Mouse (Mus musculus) cortical plate, adult 2 months (tissue): ENCODE data around the gene 1700016K19Rik. TPM values are rescaled to one million over a fixed set of nuclear protein-coding genes. Genes with fewer than 3 reads are reported as not detected.

Experiments used
- H3K27ac ChIP-seq: fragments of 200-500 bp; 2 replicates; pipeline ENCODE4 v1.5.1; 2012; ENCODE audit warnings: low read length, control low read depth, inconsistent platforms; ENCODE audit not compliant: insufficient read depth
- H3K4me1 ChIP-seq: fragments of 200-500 bp; 2 replicates; pipeline ENCODE4 v1.6.1; 2011; ENCODE audit warnings: low read length; ENCODE audit not compliant: control insufficient read depth, insufficient read depth
- H3K4me3 ChIP-seq: fragments of 200-500 bp; 2 replicates; pipeline ENCODE4 v1.5.1; 2011; ENCODE audit warnings: mild to moderate bottlenecking, low read length, control low read depth; ENCODE audit not compliant: insufficient read depth
- CTCF ChIP-seq: fragments of 200-500 bp; IDR thresholded peaks from 2 replicates; pipeline ENCODE4 v1.5.1; 2011; ENCODE audit warnings: mild to moderate bottlenecking, control low read depth, low read length; ENCODE audit not compliant: insufficient read depth; ENCODE audit errors: extremely low read depth
- POLR2A ChIP-seq: fragments of 200-500 bp; IDR thresholded peaks from 2 replicates; pipeline ENCODE4 v1.6.1; 2011; ENCODE audit warnings: mild to moderate bottlenecking, low read length, control low read depth; ENCODE audit not compliant: insufficient read depth; ENCODE audit errors: extremely low read depth
- polyA plus RNA-seq: library from polyadenylated mRNA; depleted of rRNA; stranded (reverse); fragments of >200 nt; gene quantifications from 2 replicates; pipeline ENCODE4 v1.2.3, GENCODE M21; 2012; rRNA removed

The 1700016K19Rik gene
- polyA plus RNA-seq, 1 experiment, result 9.3 TPM

GRCm38 (mm10) chr11:76042041-76042638 lies 42.4 kb downstream of the 1700016K19Rik start:
- peaks cover 4% of the 10 kb centered on the region for H3K4me1 ChIP-seq
- H3K4me3 ChIP-seq, result no peak overlapping the region
- no peak for TF ChIP-seq POLR2A
- TF ChIP-seq CTCF, result no peak
- peak overlapping the region; percentile 49; the same call in 1 of the 2 replicates for H3K27ac ChIP-seq

DNA sequence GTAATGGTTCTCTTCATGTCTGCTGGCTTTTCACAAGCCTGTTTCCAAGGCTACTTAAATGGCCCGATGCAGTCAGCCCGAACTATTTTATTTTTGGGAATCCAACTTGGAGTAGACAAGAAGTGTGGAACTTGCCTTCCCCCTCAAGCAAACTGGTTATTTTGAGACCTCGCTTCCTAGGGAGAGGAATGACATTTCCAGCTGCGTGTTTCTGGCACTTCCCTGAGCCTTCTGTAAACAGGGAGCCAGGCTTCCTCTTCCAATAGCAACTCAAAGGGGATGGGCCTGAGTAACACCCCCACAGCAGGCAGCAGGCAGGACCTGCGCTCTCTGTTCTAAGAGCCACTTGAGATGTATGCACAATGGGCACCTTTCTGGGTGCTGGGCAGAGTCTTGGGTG lies 43.2 kb downstream of the 1700016K19Rik start:
- H3K27ac ChIP-seq, result no peak overlapping the region
- H3K4me1 ChIP-seq, result peaks cover 4% of the 10 kb centered on the region
- H3K4me3 ChIP-seq, result no peak overlapping the region
- TF ChIP-seq POLR2A (0 out of 2 replicates have a peak, but pooled peaks have one; percentile 35), CTCF (no peak)

DNA sequence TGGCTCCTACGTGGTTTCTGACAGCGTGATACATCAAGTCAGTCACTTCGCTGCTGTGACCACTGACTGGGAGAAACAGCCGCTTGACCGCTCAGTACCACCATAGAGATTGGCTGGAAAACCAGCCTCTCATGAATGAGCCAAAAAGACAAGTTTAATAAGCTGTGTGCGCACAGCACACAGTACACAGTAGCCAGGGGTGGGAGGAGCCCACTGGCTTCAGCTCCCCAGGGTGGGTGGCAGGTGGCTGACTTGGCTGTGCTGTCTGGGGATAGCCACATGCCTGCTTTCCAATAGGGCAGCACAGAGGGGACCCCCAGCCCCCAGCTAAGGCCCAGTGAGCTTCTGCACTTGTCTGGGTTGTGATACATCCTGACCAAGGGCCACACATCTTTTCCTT lies 44.8 kb downstream of the 1700016K19Rik start:
- H3K27ac ChIP-seq, result no peak overlapping the region
- no peak for TF ChIP-seq CTCF
- no peak for TF ChIP-seq POLR2A
- no peak overlapping the region for H3K4me3 ChIP-seq
- peaks cover 4% of the 10 kb centered on the region for H3K4me1 ChIP-seq

- no peak overlapping the region for H3K4me3 ChIP-seq
- peaks cover 4% of the 10 kb centered on the region for H3K4me1 ChIP-seq
- TF ChIP-seq CTCF, result no peak
- no peak for TF ChIP-seq POLR2A
- no peak overlapping the region for H3K27ac ChIP-seq
These were observed 45.7 kb downstream of the 1700016K19Rik start for GRCm38 (mm10) chr11:76045367-76045766.

DNA sequence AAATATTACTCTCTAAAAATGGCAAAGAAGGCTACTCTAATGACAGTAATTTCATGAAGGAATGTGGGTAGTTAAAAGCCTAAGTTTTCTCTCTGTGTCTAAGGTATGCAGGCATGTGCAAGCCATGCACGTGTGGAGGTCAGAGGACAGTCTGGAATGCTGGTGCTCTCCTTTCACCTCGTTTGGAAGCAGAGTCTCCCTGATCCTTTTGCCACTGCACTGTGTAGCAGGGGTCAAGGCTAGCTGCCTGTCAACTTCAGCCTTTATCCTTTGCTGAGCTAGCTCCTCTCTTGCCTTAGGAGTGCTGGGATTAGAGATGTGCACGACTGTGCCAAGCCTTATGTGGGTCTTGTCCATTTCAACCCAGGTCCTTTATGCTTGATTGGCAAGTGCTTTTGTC lies 50.8 kb downstream of the 1700016K19Rik start:
- H3K27ac ChIP-seq, result no peak overlapping the region
- no peak for TF ChIP-seq POLR2A
- TF ChIP-seq CTCF, result no peak
- H3K4me3 ChIP-seq, result no peak overlapping the region
- H3K4me1 ChIP-seq, result no peaks in the 10 kb centered on the region

DNA sequence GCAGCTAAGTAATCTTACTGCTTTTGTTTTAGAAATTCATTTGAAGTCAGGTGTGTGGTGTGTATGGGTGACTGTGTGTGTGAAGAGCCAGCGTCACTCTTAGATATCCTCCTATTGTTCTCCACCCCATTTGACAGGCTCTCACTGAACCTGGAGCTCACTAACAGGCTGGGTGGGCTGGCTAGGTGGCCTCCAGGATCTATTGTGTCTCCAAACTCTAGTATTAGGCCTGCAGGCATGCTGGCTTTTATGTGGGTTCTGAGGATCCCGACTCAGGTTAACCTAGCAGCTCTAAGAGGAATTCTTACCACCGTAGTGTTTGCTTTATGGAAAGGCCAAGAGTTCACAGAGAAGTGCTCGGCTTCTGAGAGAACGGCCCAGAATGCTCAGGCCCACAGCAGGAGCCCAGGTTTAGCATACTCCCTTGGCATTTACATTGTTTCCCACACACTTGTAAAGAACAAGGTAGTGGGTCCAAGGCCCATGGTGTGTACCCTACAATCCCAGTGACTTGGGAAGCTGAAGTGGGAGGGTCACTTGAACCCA lies 51.3 kb downstream of the 1700016K19Rik start:
- Histone ChIP-seq H3K4me1 (no peaks in the 10 kb centered on the region), H3K27ac (no peak overlapping the region), H3K4me3 (no peak overlapping the region)
- TF ChIP-seq POLR2A (no peak), CTCF (no peak)

- no peak for TF ChIP-seq CTCF
- no peak for TF ChIP-seq POLR2A
- Histone ChIP-seq H3K4me1 (no peaks in the 10 kb centered on the region), H3K27ac (no peak overlapping the region), H3K4me3 (no peak overlapping the region)
These were observed 52.8 kb downstream of the 1700016K19Rik start for GRCm38 (mm10) chr11:76052496-76052895.

Other genes starting within 250 kb of the 1700016K19Rik start
- 7.9 and 11.7 TPM in 2 replicates for gene Doc2b, start 203.9 kb upstream of the 1700016K19Rik start, polyA plus RNA-seq
- 1.7 and 2.5 TPM in 2 replicates for gene Rph3al, start 61.5 kb upstream of the 1700016K19Rik start, polyA plus RNA-seq
- 8.1 and 8.9 TPM in 2 replicates for gene Rflnb, start 27.9 kb downstream of the 1700016K19Rik start, polyA plus RNA-seq
- gene Vps53, start 179.7 kb downstream of the 1700016K19Rik start, polyA plus RNA-seq, result 56.6 and 57.4 TPM in 2 replicates
- 28.6 and 32.3 TPM in 2 replicates for gene Fam57a, start 179.8 kb downstream of the 1700016K19Rik start, polyA plus RNA-seq
- 1.9 and 2.2 TPM in 2 replicates for gene Dbil5, start 217.7 kb downstream of the 1700016K19Rik start, polyA plus RNA-seq
- gene Gemin4, start 217.8 kb downstream of the 1700016K19Rik start, polyA plus RNA-seq, result 5.8 and 6.6 TPM in 2 replicates
- 15.0 and 17.0 TPM in 2 replicates for gene Mrm3, start 243.8 kb downstream of the 1700016K19Rik start, polyA plus RNA-seq
- 38.6 and 41.7 TPM in 2 replicates for gene Glod4, start 243.8 kb downstream of the 1700016K19Rik start, polyA plus RNA-seq